Mouse (Mus musculus) erythroblast, embryonic 14.5 days (primary cell): ENCODE measurements around the gene Art4.

ENCODE experiments used
- GATA1 ChIP-seq: IDR thresholded peaks from 2 replicates; pipeline ENCODE4 v1.6.1; 2012; ENCODE audit warnings: low read length, inconsistent platforms, mixed read lengths
- TAL1 ChIP-seq: IDR thresholded peaks from 3 replicates; pipeline ENCODE4 v1.6.1; 2012; ENCODE audit warnings: low read length, inconsistent platforms, mixed read lengths

DNA sequence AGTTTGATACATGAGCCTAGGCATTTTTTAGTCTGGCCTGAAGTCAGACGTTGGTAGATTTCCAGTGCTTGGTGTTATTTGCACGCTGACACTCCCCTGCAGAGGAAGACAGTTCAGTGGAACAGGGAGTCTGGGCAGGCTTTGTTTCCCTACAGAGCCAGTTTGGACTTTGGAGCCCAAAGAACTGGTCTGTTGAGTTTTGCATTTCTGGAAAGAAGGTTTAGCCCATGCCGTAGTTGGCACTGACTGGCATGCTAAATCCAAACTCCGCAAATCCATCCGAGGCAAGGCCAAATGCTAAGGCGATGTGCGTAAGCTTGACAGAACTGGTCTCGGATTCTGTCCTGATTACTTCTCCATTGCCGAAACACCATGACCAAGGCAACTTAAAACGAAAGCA, 46.3 kb downstream of the Art4 start:
- no peak for TF ChIP-seq TAL1
- TF ChIP-seq GATA1, result no peak
